Mouse (Mus musculus): ENCODE measurements around the gene Osgep.

DNA sequence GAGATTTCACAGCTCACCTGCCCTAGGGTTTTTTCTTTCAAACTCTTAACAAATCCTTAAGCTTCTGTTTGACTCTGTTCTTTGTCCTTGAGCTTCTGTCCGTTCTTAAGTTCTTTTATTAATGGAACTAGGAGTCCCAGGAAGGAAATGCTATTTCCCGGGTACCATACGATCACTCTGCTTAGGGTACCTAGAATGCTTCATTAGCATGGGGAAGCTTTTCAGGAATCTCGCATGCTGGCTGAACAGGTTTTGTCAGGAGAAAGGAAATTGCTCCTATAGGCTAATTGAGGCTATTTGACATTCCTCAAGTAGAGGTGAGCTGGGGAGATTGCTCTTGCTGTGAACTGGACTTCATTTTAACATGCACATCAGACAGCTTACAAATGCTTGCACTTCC is 49.0 kb upstream of the Osgep start:
- TF ChIP-seq POLR2A (IDR thresholded peaks at IDR 0.05; ENCODE audit: low read depth, low read length) (no peak), CTCF (conservative IDR thresholded peaks at IDR 0.05; ENCODE audit: insufficient read depth, insufficient read length, low read depth, low read length) (no peak)
